Mouse (Mus musculus) bone marrow macrophage, adult 2 months (primary cell): ENCODE measurements around the gene Itsn1.

Experiments
- CTCF ChIP-seq: IDR thresholded peaks from 2 replicates; pipeline ENCODE4 v1.5.1; 2012; ENCODE audit warnings: low read depth, mild to moderate bottlenecking, low read length, moderate library complexity
- POLR2A ChIP-seq: IDR thresholded peaks from 2 replicates; pipeline ENCODE4 v1.6.1; 2012; ENCODE audit warnings: mild to moderate bottlenecking, low read depth, low read length, borderline replicate concordance

GRCm38 (mm10) chr16:91937281-91937680 lies 208.2 kb downstream of the Itsn1 start:
- TF ChIP-seq CTCF = no peak
- TF ChIP-seq POLR2A = no peak
